In the genomic region with DNA sequence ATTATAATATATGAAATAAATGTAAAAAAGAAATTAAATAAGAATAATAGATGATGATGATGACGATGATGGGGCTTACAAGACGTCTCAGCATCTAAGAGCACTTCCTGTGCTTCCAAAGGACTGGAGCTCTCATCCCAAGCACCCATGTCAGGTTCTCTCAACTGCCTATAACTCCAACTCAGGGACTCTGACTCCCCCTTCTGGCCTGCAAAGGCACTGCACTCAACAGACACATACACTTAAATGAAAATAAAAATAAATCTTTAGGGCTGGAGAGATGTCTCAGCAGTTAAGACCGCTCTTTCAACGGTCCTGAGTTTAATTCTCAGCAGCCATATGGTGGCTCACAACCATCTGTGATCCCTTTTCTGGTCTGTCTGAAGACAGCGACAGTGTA, we compare ENCODE assay signal across 1 mouse cellular context.
TF ChIP-seq lines count a peak whose summit lies in the region.

No protein-coding gene starts in this region.

TF ChIP-seq in CH12.LX, 34 proteins besides CTCF, POLR2A, EP300 and RAD21 (continued from another document):
- TF ChIP-seq ZMIZ1 (IDR thresholded peaks at IDR 0.05; ENCODE audit: low read depth, low read length) (no peak), TCF12 (IDR thresholded peaks at IDR 0.05; ENCODE audit: low read depth, low read length) (no peak), ZC3H11A (IDR thresholded peaks at IDR 0.05; ENCODE audit: low read depth, low read length) (no peak), HCFC1 (IDR thresholded peaks at IDR 0.05; ENCODE audit: low read depth, low read length) (no peak), E2F4 (IDR thresholded peaks at IDR 0.05; ENCODE audit: insufficient replicate concordance, low read depth, low read length) (no peak), CHD2 (IDR thresholded peaks at IDR 0.05; ENCODE audit: low read length) (no peak), JUN (IDR thresholded peaks at IDR 0.05; ENCODE audit: insufficient read depth, low read depth, low read length) (no peak)
